ENCODE assay signal across 16 mouse cellular contexts in genomic region chr16:90626035-90626670, GRCm38 (mm10).
DNase-seq lines count a peak whose midpoint lies in the region; ATAC-seq and TF ChIP-seq lines count a peak whose summit lies in the region.
"Had no signal": no experiment of that assay in that cellular context is flagged by ENCODE, and none has a peak within 500 bp of the region (broad histone marks: within the 10 kb centered on the region; RNA-seq: fewer than 3 reads in every experiment).

No protein-coding gene starts in this region.

- TF ChIP-seq CTCF in heart, adult 2 months (IDR thresholded peaks at IDR 0.05) = no peak
- TF ChIP-seq CTCF in kidney, postnatal 0 days (IDR thresholded peaks at IDR 0.05; ENCODE audit: low read depth) = no peak
- TF ChIP-seq CTCF in kidney, adult 2 months (conservative IDR thresholded peaks at IDR 0.05; ENCODE audit: insufficient read depth, insufficient read length, low read depth, low read length) = no peak

- no peak overlapping the region for H3K9ac ChIP-seq in heart, adult 2 months (ENCODE audit: low read depth, low read length)
- no peak overlapping the region for H3K9ac ChIP-seq in kidney, postnatal 0 days (ENCODE audit: low read depth, low read length)
- no peak overlapping the region for H3K9ac ChIP-seq in limb, embryonic 12.5 days (replicated peaks)
- H3K9ac ChIP-seq in stomach, embryonic 14.5 days (replicated peaks; ENCODE audit: low read depth, low read length) = no peak overlapping the region
- H3K9ac ChIP-seq: forebrain, postnatal 0 days; liver, embryonic 15.5 days had no signal

- no peak for TF ChIP-seq POLR2A in heart, adult 2 months (IDR thresholded peaks at IDR 0.05; ENCODE audit: insufficient read depth, low read depth, low read length)
- TF ChIP-seq POLR2A in kidney, adult 2 months (IDR thresholded peaks at IDR 0.05; ENCODE audit: low read depth, low read length) = no peak

- no peaks in the 10 kb centered on the region for H3K36me3 ChIP-seq in heart, adult 2 months (ENCODE audit: control insufficient read depth, insufficient read depth, low read length)
- no peaks in the 10 kb centered on the region for H3K36me3 ChIP-seq in kidney, postnatal 0 days (ENCODE audit: insufficient read depth, low read length)
- H3K36me3 ChIP-seq in kidney, adult 2 months (ENCODE audit: control insufficient read depth, insufficient read depth, low read length) = no peaks in the 10 kb centered on the region
- no peaks in the 10 kb centered on the region for H3K36me3 ChIP-seq in limb, embryonic 12.5 days
- no peaks in the 10 kb centered on the region for H3K36me3 ChIP-seq in stomach, embryonic 14.5 days (ENCODE audit: control insufficient read depth, insufficient read depth, low read length)
- H3K36me3 ChIP-seq: liver, embryonic 15.5 days; midbrain, embryonic 10.5 days had no signal

- intact Hi-C loops in heart, adult 2 months (cut with DNase I) = no loop called here

- no peak overlapping the region for H3K4me3 ChIP-seq in heart, adult 2 months
- no peak overlapping the region for H3K4me3 ChIP-seq in kidney, postnatal 0 days (replicated peaks; ENCODE audit: low read depth, low read length)
- no peak overlapping the region for H3K4me3 ChIP-seq in kidney, adult 2 months (ENCODE audit: insufficient read depth, low read depth, low read length)
- H3K4me3 ChIP-seq in limb, embryonic 12.5 days (replicated peaks) = no peak overlapping the region
- H3K4me3 ChIP-seq in stomach, embryonic 14.5 days (ENCODE audit: low read depth, low read length) = no peak overlapping the region
- H3K4me3 ChIP-seq: liver, embryonic 15.5 days; midbrain, embryonic 10.5 days had no signal

- H3K27ac ChIP-seq in heart, adult 2 months = no peak overlapping the region
- H3K27ac ChIP-seq in kidney, postnatal 0 days = no peak overlapping the region
- no peak overlapping the region for H3K27ac ChIP-seq in kidney, adult 2 months (ENCODE audit: insufficient read depth, low read depth, low read length)
- H3K27ac ChIP-seq in limb, embryonic 12.5 days = peak overlapping the region; percentile 91; the same call in 1 of the 2 replicates
- H3K27ac ChIP-seq in stomach, embryonic 14.5 days (ENCODE audit: low read length) = peak overlapping the region; percentile 23
- H3K27ac ChIP-seq: liver, embryonic 15.5 days; midbrain, embryonic 10.5 days had no signal

- H3K4me2 ChIP-seq in kidney, postnatal 0 days (ENCODE audit: low read length) = no peak overlapping the region
- H3K4me2 ChIP-seq in limb, embryonic 12.5 days = no peak overlapping the region
- H3K4me2 ChIP-seq in stomach, embryonic 14.5 days (replicated peaks; ENCODE audit: low read depth, low read length) = no peak overlapping the region
- H3K4me2 ChIP-seq: liver, embryonic 15.5 days had no signal

- H3K4me1 ChIP-seq in heart, adult 2 months (ENCODE audit: control insufficient read depth, insufficient read depth, low read length) = peaks cover 10% of the 10 kb centered on the region
- H3K4me1 ChIP-seq in kidney, postnatal 0 days (replicated peaks; ENCODE audit: insufficient read depth, low read length) = peaks cover 4% of the 10 kb centered on the region; the same call in 1 of the 2 replicates
- 0 out of 2 replicates have a peak, but pooled peaks cover 2% of the 10 kb centered on the region for H3K4me1 ChIP-seq in kidney, adult 2 months (ENCODE audit: control insufficient read depth, insufficient read depth, low read length)
- peaks cover 76% of the 10 kb centered on the region for H3K4me1 ChIP-seq in limb, embryonic 12.5 days (replicated peaks)
- peaks cover 52% of the 10 kb centered on the region for H3K4me1 ChIP-seq in stomach, embryonic 14.5 days (ENCODE audit: control insufficient read depth, insufficient read depth, low read length)
- H3K4me1 ChIP-seq: liver, embryonic 15.5 days had no signal

- no peak for TF ChIP-seq EP300 in heart, adult 2 months (IDR thresholded peaks at IDR 0.05; ENCODE audit: insufficient read depth, low read depth, low read length)

- H3K27me3 ChIP-seq in heart, adult 2 months (ENCODE audit: control insufficient read depth, insufficient read depth, low read length) = no peaks in the 10 kb centered on the region
- no peaks in the 10 kb centered on the region for H3K27me3 ChIP-seq in kidney, postnatal 0 days (ENCODE audit: insufficient read depth, low read length)
- no peaks in the 10 kb centered on the region for H3K27me3 ChIP-seq in kidney, adult 2 months (replicated peaks; ENCODE audit: control insufficient read depth, insufficient read depth, low read length)
- H3K27me3 ChIP-seq in limb, embryonic 12.5 days = no peaks in the 10 kb centered on the region
- no peaks in the 10 kb centered on the region for H3K27me3 ChIP-seq in stomach, embryonic 14.5 days (ENCODE audit: control insufficient read depth, insufficient read depth, low read length)
- H3K27me3 ChIP-seq: liver, embryonic 15.5 days had no signal

- H3K9me3 ChIP-seq in kidney, postnatal 0 days (replicated peaks; ENCODE audit: low read length) = no peaks in the 10 kb centered on the region
- H3K9me3 ChIP-seq in limb, embryonic 12.5 days = no peaks in the 10 kb centered on the region
- H3K9me3 ChIP-seq in stomach, embryonic 14.5 days (ENCODE audit: control insufficient read depth, low read depth, low read length) = no peaks in the 10 kb centered on the region
- H3K9me3 ChIP-seq: liver, embryonic 15.5 days; midbrain, embryonic 10.5 days had no signal

- peak; percentile 36 for DNase-seq in heart, adult 11 months
- no peak for DNase-seq in heart, adult 2 months
- peak; percentile 41 for DNase-seq in kidney, postnatal 0 days (ENCODE audit: low spot score)
- DNase-seq in kidney, adult 2 months = no peak
- no peak for DNase-seq in urinary bladder, postnatal 14 days (ENCODE audit: low spot score)
- DNase-seq in adrenal gland, adult (ENCODE audit: inconsistent age in 2 of 2, low spot score in 1 of 2) = no peak
- DNase-seq: adrenal gland, postnatal 25 days; B cell, adult 2 months; cerebellum, postnatal 14 days; forebrain, postnatal 0 days; gastrocnemius, postnatal 10 days; thymus, adult 2 months had no signal

- WGBS in heart, adult 2 months = 67% methylated on average over 9 of the region's 9 CpGs
- WGBS in kidney, postnatal 0 days = 39% methylated on average over 9 of the region's 9 CpGs
- WGBS in kidney, adult 2 months = 54% methylated on average over 9 of the region's 9 CpGs
- WGBS in limb, embryonic 12.5 days = 72% methylated on average over 9 of the region's 9 CpGs
- 39% methylated on average over 9 of the region's 9 CpGs for whole genome bisulfite sequencing in stomach, embryonic 14.5 days

- no peaks in the 10 kb centered on the region for H3K79me2 ChIP-seq in heart, adult 2 months (replicated peaks; ENCODE audit: control insufficient read depth, insufficient read depth, low read length)

- ATAC-seq in kidney, postnatal 0 days (replicated peaks; ENCODE audit: low FRiP score, low read depth) = no peak
- ATAC-seq in limb, embryonic 12.5 days (ENCODE audit: insufficient number of reproducible peaks, insufficient read depth, low FRiP score, low TSS enrichment, low read depth) = no peak
- ATAC-seq in stomach, embryonic 14.5 days (ENCODE audit: insufficient number of reproducible peaks, insufficient read depth, low FRiP score, low read depth) = no peak
- ATAC-seq: forebrain, postnatal 0 days had no signal

Comparison
In these comparisons a context has a peak if more than half of its experiments do, and no peak if none do; other contexts are left out.
1. DNase-seq: peak in heart, adult 11 months (single experiment) and kidney, postnatal 0 days (single experiment); none in heart, adult 2 months (0 of 2), kidney, adult 2 months (single experiment), urinary bladder, postnatal 14 days (single experiment) and adrenal gland, adult (0 of 2).
2. H3K27ac ChIP-seq: peak in limb, embryonic 12.5 days (single experiment) and stomach, embryonic 14.5 days (single experiment); none in heart, adult 2 months (single experiment), kidney, postnatal 0 days (single experiment) and kidney, adult 2 months (single experiment).